20 mouse cellular contexts compared by ENCODE assay signal in genomic region chr17:4991600-4991999, GRCm38 (mm10). TPM values are rescaled to one million over a fixed set of nuclear protein-coding genes. Genes with fewer than 3 reads are reported as not detected.
DNase-seq lines count a peak whose midpoint lies in the region; ATAC-seq and TF ChIP-seq lines count a peak whose summit lies in the region.
"Had no signal": no experiment of that assay in that cellular context is flagged by ENCODE, and none has a peak within 500 bp of the region (broad histone marks: within the 10 kb centered on the region; RNA-seq: fewer than 3 reads in every experiment).

No protein-coding gene starts in this region.

- H3K4me3 ChIP-seq in forebrain, embryonic 10.5 days = peak overlapping the region; percentile 12; the same call in 1 of the 2 replicates
- H3K4me3 ChIP-seq in forebrain, postnatal 0 days (ENCODE audit: low read depth, low read length) = no peak overlapping the region
- no peak overlapping the region for H3K4me3 ChIP-seq in intestine, embryonic 14.5 days (ENCODE audit: low read depth, low read length)
- H3K4me3 ChIP-seq in midbrain, embryonic 15.5 days = no peak overlapping the region
- H3K4me3 ChIP-seq: embryonic facial prominence, embryonic 13.5 days; heart, embryonic 10.5 days; lung, embryonic 15.5 days; megakaryocyte, embryonic 14.5 days; neural tube, embryonic 13.5 days had no signal

- H3K27me3 ChIP-seq in forebrain, embryonic 10.5 days (ENCODE audit: poor library complexity, severe bottlenecking) = peaks cover 38% of the 10 kb centered on the region
- no peaks in the 10 kb centered on the region for H3K27me3 ChIP-seq in forebrain, postnatal 0 days (ENCODE audit: insufficient read depth, low read length)
- no peaks in the 10 kb centered on the region for H3K27me3 ChIP-seq in intestine, embryonic 14.5 days (replicated peaks; ENCODE audit: control insufficient read depth, insufficient read depth, low read length)
- H3K27me3 ChIP-seq in midbrain, embryonic 15.5 days (replicated peaks) = 0 out of 2 replicates have a peak, but pooled peaks cover 6% of the 10 kb centered on the region
- H3K27me3 ChIP-seq: embryonic facial prominence, embryonic 13.5 days; lung, embryonic 15.5 days had no signal

- H3K27ac ChIP-seq in forebrain, embryonic 10.5 days = peak overlapping the region; percentile 35; the same call in 1 of the 2 replicates
- no peak overlapping the region for H3K27ac ChIP-seq in forebrain, postnatal 0 days (ENCODE audit: low read depth, low read length)
- peak overlapping the region; percentile 48; the same call in 1 of the 2 replicates for H3K27ac ChIP-seq in intestine, embryonic 14.5 days (ENCODE audit: low read depth)
- no peak overlapping the region for H3K27ac ChIP-seq in midbrain, embryonic 15.5 days
- H3K27ac ChIP-seq: embryonic facial prominence, embryonic 13.5 days; heart, embryonic 10.5 days; lung, embryonic 15.5 days; neural tube, embryonic 13.5 days had no signal

- H3K4me1 ChIP-seq in forebrain, embryonic 10.5 days = peaks cover 36% of the 10 kb centered on the region
- H3K4me1 ChIP-seq in forebrain, postnatal 0 days (ENCODE audit: insufficient read depth) = no peaks in the 10 kb centered on the region; the same call in 1 of the 2 replicates
- peaks cover 11% of the 10 kb centered on the region for H3K4me1 ChIP-seq in intestine, embryonic 14.5 days (replicated peaks; ENCODE audit: control insufficient read depth, insufficient read depth, low read length)
- peaks cover 22% of the 10 kb centered on the region for H3K4me1 ChIP-seq in midbrain, embryonic 15.5 days
- H3K4me1 ChIP-seq: heart, embryonic 10.5 days had no signal

- no peaks in the 10 kb centered on the region for H3K36me3 ChIP-seq in forebrain, embryonic 10.5 days (replicated peaks)
- H3K36me3 ChIP-seq in forebrain, postnatal 0 days (ENCODE audit: insufficient read depth) = no peaks in the 10 kb centered on the region
- H3K36me3 ChIP-seq in intestine, embryonic 14.5 days (ENCODE audit: control insufficient read depth, insufficient read depth, low read length) = no peaks in the 10 kb centered on the region
- no peaks in the 10 kb centered on the region for H3K36me3 ChIP-seq in midbrain, embryonic 15.5 days (replicated peaks)
- H3K36me3 ChIP-seq: embryonic facial prominence, embryonic 13.5 days; heart, embryonic 10.5 days; lung, embryonic 15.5 days; neural tube, embryonic 13.5 days had no signal

- ATAC-seq in forebrain, postnatal 0 days = no peak
- ATAC-seq in intestine, embryonic 14.5 days (replicated peaks; ENCODE audit: low FRiP score, low TSS enrichment, low read depth) = no peak
- no peak for ATAC-seq in midbrain, embryonic 15.5 days (replicated peaks)

- no peak for TF ChIP-seq CTCF in forebrain, postnatal 0 days (IDR thresholded peaks at IDR 0.05; ENCODE audit: low read depth)

- peak; percentile 50 for DNase-seq in forebrain, embryonic 10.5 days (ENCODE audit: extremely low spot score, low spot score)
- DNase-seq in forebrain, postnatal 0 days = no peak
- DNase-seq in ZHBTc4 (ENCODE audit: low read depth, low spot score) = peak; percentile 20
- no peak for DNase-seq in intestine, embryonic 14.5 days (ENCODE audit: low spot score)
- no peak for DNase-seq in layer of hippocampus, postnatal 36 days
- DNase-seq in gastrocnemius, postnatal 36 days = no peak
- DNase-seq in gastrocnemius, postnatal 10 days = no peak
- DNase-seq: cerebellum, postnatal 36 days; gastrocnemius, postnatal 14 days; heart, postnatal 36 days; kidney, adult 11 months; kidney, postnatal 10 days; left cerebral cortex, postnatal 4 days had no signal

- H3K9me3 ChIP-seq in forebrain, embryonic 10.5 days = no peaks in the 10 kb centered on the region
- H3K9me3 ChIP-seq in forebrain, postnatal 0 days (ENCODE audit: low read length) = no peaks in the 10 kb centered on the region
- no peaks in the 10 kb centered on the region for H3K9me3 ChIP-seq in intestine, embryonic 14.5 days (ENCODE audit: control insufficient read depth, low read length)
- no peaks in the 10 kb centered on the region for H3K9me3 ChIP-seq in midbrain, embryonic 15.5 days
- H3K9me3 ChIP-seq: embryonic facial prominence, embryonic 13.5 days; heart, embryonic 10.5 days; lung, embryonic 15.5 days; megakaryocyte, embryonic 14.5 days; neural tube, embryonic 13.5 days had no signal

- 65% methylated on average over 10 of the region's 10 CpGs for WGBS in forebrain, embryonic 10.5 days
- WGBS in forebrain, postnatal 0 days = 26% methylated on average over 10 of the region's 10 CpGs
- 75% methylated on average over 10 of the region's 10 CpGs for WGBS in intestine, embryonic 14.5 days
- 18% methylated on average over 10 of the region's 10 CpGs for WGBS in midbrain, embryonic 15.5 days

- intact Hi-C loops in gastrocnemius, postnatal 36 days (cut with DNase I) = loop anchor here (5.0 kb wide), 2 partner anchors 196 to 214 kb away; no protein-coding TSS in a partner anchor

- H3K4me2 ChIP-seq in forebrain, postnatal 0 days (ENCODE audit: low read depth) = no peak overlapping the region
- peak overlapping the region; percentile 18 for H3K4me2 ChIP-seq in intestine, embryonic 14.5 days (ENCODE audit: low read length)
- H3K4me2 ChIP-seq in midbrain, embryonic 15.5 days = peak overlapping the region; percentile 16; the same call in 1 of the 2 replicates
- H3K4me2 ChIP-seq: embryonic facial prominence, embryonic 13.5 days; liver, embryonic 11.5 days; lung, embryonic 15.5 days; neural tube, embryonic 13.5 days had no signal

- no peak overlapping the region for H3K9ac ChIP-seq in forebrain, postnatal 0 days
- H3K9ac ChIP-seq in intestine, embryonic 14.5 days (ENCODE audit: low read length) = no peak overlapping the region
- no peak overlapping the region for H3K9ac ChIP-seq in midbrain, embryonic 15.5 days
- H3K9ac ChIP-seq: embryonic facial prominence, embryonic 13.5 days; lung, embryonic 15.5 days; neural tube, embryonic 13.5 days had no signal

RNA-seq across cellular contexts. Expression of gene Arid1b, which starts 2.5 kb away (rescaled TPM):
- polyA plus RNA-seq in forebrain, embryonic 10.5 days (2016; fragmentation: Nextera tagmentation; extraction: Ambion mirVana) = 9.1 and 9.6 TPM in 2 replicates
- 40.5 and 51.6 TPM in 2 replicates for total RNA-seq in forebrain, postnatal 0 days (2014; rRNA removed)
- polyA plus RNA-seq in forebrain, postnatal 0 days (2015; fragmentation: Nextera tagmentation; extraction: Ambion mirVana) = 8.0 and 10.5 TPM in 2 replicates
- 14.9 and 16.4 TPM in 2 replicates for polyA plus RNA-seq in intestine, embryonic 14.5 days (2014; fragmentation: Nextera tagmentation; extraction: Ambion mirVana)
- 14.4 and 16.5 TPM in 2 replicates for polyA plus RNA-seq in midbrain, embryonic 15.5 days (2015; fragmentation: Nextera tagmentation; extraction: Ambion mirVana)
- total RNA-seq in layer of hippocampus, postnatal 36 days (2021) = 100 to 1,000 TPM; 100 to 110 TPM
- total RNA-seq in gastrocnemius, postnatal 36 days (2021) = 10 to 100 TPM; 28.6 to 31.6 TPM
- 10 to 100 TPM; 39.6 to 44.4 TPM for total RNA-seq in gastrocnemius, postnatal 10 days (2021)

Comparison
In these comparisons a context has a peak if more than half of its experiments do, and no peak if none do; other contexts are left out.
1. DNase-seq: peak in forebrain, embryonic 10.5 days (single experiment) and ZHBTc4 (single experiment); none in forebrain, postnatal 0 days (single experiment), intestine, embryonic 14.5 days (single experiment), layer of hippocampus, postnatal 36 days (0 of 2), gastrocnemius, postnatal 36 days (0 of 2) and gastrocnemius, postnatal 10 days (single experiment).
2. H3K27ac ChIP-seq: peak in forebrain, embryonic 10.5 days (single experiment) and intestine, embryonic 14.5 days (single experiment); none in forebrain, postnatal 0 days (single experiment) and midbrain, embryonic 15.5 days (single experiment).